Mouse (Mus musculus) CH12.LX (cell line): ENCODE data around the gene Mcur1. TPM values are rescaled to one million over a fixed set of nuclear protein-coding genes. Genes with fewer than 3 reads are reported as not detected.
A peak's percentile ranks its signal among the peaks of the same experiment; 100 is the strongest.

Experiments
- DNase-seq: peaks from one replicate; pipeline ENCODE4 v3.0.0-alpha.2; 2013; ENCODE audit errors: extremely low read depth
- H3K27ac ChIP-seq: 2 replicates; pipeline ENCODE4 v1.5.1; 2012; ENCODE audit warnings: low read depth, mild to moderate bottlenecking, control low read depth, moderate library complexity; ENCODE audit not compliant: insufficient read depth
- H3K27me3 ChIP-seq: replicated peaks from 2 replicates; pipeline ENCODE3; 2012; ENCODE audit warnings: inconsistent platforms
- H3K36me3 ChIP-seq, 2 experiments: replicated peaks in 1 of 2; 2 replicates each; pipeline versions ENCODE3 to v1.6.1; 2012; ENCODE audit warnings: inconsistent platforms in 1 of 2, low read length in 1 of 2, mild to moderate bottlenecking in 1 of 2, mixed read lengths in 1 of 2, moderate library complexity in 1 of 2; ENCODE audit not compliant: control insufficient read depth in 1 of 2, insufficient read depth in 1 of 2
- H3K4me1 ChIP-seq, 2 experiments: 2 replicates each; pipeline ENCODE4 v1.6.1; 2012; ENCODE audit warnings: inconsistent platforms in 1 of 2, moderate library complexity in 1 of 2; ENCODE audit not compliant: insufficient read depth in 2 of 2, control insufficient read depth in 1 of 2
- H3K4me2 ChIP-seq: 2 replicates; pipeline ENCODE4 v1.6.1; 2012; ENCODE audit warnings: low read depth, mild to moderate bottlenecking, control low read depth; ENCODE audit not compliant: poor library complexity, insufficient read depth, severe bottlenecking
- H3K4me3 ChIP-seq, 3 experiments: fragments of 150-350 bp in 1 of 3; sonication (generic) in 1 of 3; replicated peaks in 1 of 3; 2 replicates each; pipeline versions ENCODE3 to v1.5.1; 2011 to 2012; ENCODE audit warnings: low read depth in 2 of 3, low read length in 2 of 3, mild to moderate bottlenecking in 2 of 3, moderate library complexity in 2 of 3, control low read depth in 1 of 3, improper control_type of control experiment in 1 of 3, inconsistent platforms in 1 of 3, mixed read lengths in 1 of 3; ENCODE audit not compliant: poor library complexity in 1 of 3
- H3K79me2 ChIP-seq: replicated peaks from 2 replicates; pipeline ENCODE4 v1.6.1; 2012; ENCODE audit warnings: mild to moderate bottlenecking, moderate library complexity; ENCODE audit not compliant: control insufficient read depth, poor library complexity, insufficient read depth, severe bottlenecking; ENCODE audit errors: extremely low read depth
- H3K9ac ChIP-seq: 2 replicates; pipeline ENCODE4 v1.6.1; 2012; ENCODE audit warnings: low read depth, mild to moderate bottlenecking, control low read depth, moderate library complexity; ENCODE audit not compliant: insufficient read depth
- H3K9me3 ChIP-seq: replicated peaks from 2 replicates; pipeline ENCODE3; 2012; ENCODE audit warnings: low read length, inconsistent platforms, mixed read lengths
- BHLHE40 ChIP-seq: IDR thresholded peaks from 2 replicates; pipeline ENCODE4 v1.6.1; 2011; ENCODE audit warnings: mild to moderate bottlenecking, low read depth, low read length, improper control_type of control experiment
- CHD2 ChIP-seq: IDR thresholded peaks from 2 replicates; pipeline ENCODE4 v1.6.1; 2011; ENCODE audit warnings: low read length, improper control_type of control experiment
- CTCF ChIP-seq, 2 experiments: IDR thresholded peaks in 1 of 2; conservative IDR thresholded peaks in 1 of 2; 2 replicates each; pipeline ENCODE4 v1.5.1; 2011 to 2012; ENCODE audit warnings: low read depth in 2 of 2, low read length in 2 of 2, improper control_type of control experiment in 1 of 2, inconsistent platforms in 1 of 2, mild to moderate bottlenecking in 1 of 2, moderate library complexity in 1 of 2
- ELF1 ChIP-seq: IDR thresholded peaks from 2 replicates; pipeline ENCODE4 v1.6.1; 2014; ENCODE audit warnings: low read depth, mild to moderate bottlenecking, inconsistent platforms, low read length, improper control_type of control experiment
- EP300 ChIP-seq: IDR thresholded peaks from 2 replicates; pipeline ENCODE4 v1.6.1; 2011; ENCODE audit warnings: low read length, improper control_type of control experiment
- KAT2A ChIP-seq: IDR thresholded peaks from 2 replicates; pipeline ENCODE4 v1.6.1; 2012; ENCODE audit warnings: low read length, improper control_type of control experiment, inconsistent platforms; ENCODE audit not compliant: insufficient replicate concordance
- MAX ChIP-seq: IDR thresholded peaks from 2 replicates; pipeline ENCODE4 v1.6.1; 2011; ENCODE audit warnings: low read length, improper control_type of control experiment
- MEF2A ChIP-seq: IDR thresholded peaks from 2 replicates; pipeline ENCODE4 v1.6.1; 2014; ENCODE audit warnings: low read depth, mild to moderate bottlenecking, inconsistent platforms, low read length, improper control_type of control experiment, borderline replicate concordance
- NELFE ChIP-seq: IDR thresholded peaks from 2 replicates; pipeline ENCODE4 v1.6.1; 2011; ENCODE audit warnings: low read depth, low read length, improper control_type of control experiment
- NRF1 ChIP-seq: IDR thresholded peaks from 2 replicates; pipeline ENCODE4 v1.6.1; 2014; ENCODE audit warnings: low read depth, mild to moderate bottlenecking, inconsistent platforms, low read length, improper control_type of control experiment, moderate library complexity
- SIN3A ChIP-seq: IDR thresholded peaks from 2 replicates; pipeline ENCODE4 v1.6.1; 2012; ENCODE audit warnings: low read length, improper control_type of control experiment, inconsistent platforms
- TBP ChIP-seq: conservative IDR thresholded peaks from 2 replicates; pipeline ENCODE4 v1.6.1; 2011; ENCODE audit warnings: low read depth, low read length, improper control_type of control experiment
- TCF12 ChIP-seq: IDR thresholded peaks from 2 replicates; pipeline ENCODE4 v1.6.1; 2014; ENCODE audit warnings: low read depth, mild to moderate bottlenecking, inconsistent platforms, low read length, improper control_type of control experiment
- USF1 ChIP-seq: IDR thresholded peaks from 2 replicates; pipeline ENCODE4 v1.6.1; 2014; ENCODE audit warnings: low read depth, mild to moderate bottlenecking, inconsistent platforms, low read length, improper control_type of control experiment
- USF2 ChIP-seq: conservative IDR thresholded peaks from 2 replicates; pipeline ENCODE4 v1.6.1; 2011; ENCODE audit warnings: low read depth, low read length, improper control_type of control experiment
- ZKSCAN1 ChIP-seq: IDR thresholded peaks from 2 replicates; pipeline ENCODE4 v1.6.1; 2012; ENCODE audit warnings: low read depth, inconsistent platforms, low read length, improper control_type of control experiment, borderline replicate concordance
- ZMIZ1 ChIP-seq: IDR thresholded peaks from 2 replicates; pipeline ENCODE4 v1.6.1; 2012; ENCODE audit warnings: low read depth, mild to moderate bottlenecking, inconsistent platforms, low read length, improper control_type of control experiment
- ZNF384 ChIP-seq: IDR thresholded peaks from 2 replicates; pipeline ENCODE4 v1.6.1; 2012; ENCODE audit warnings: low read depth, low read length, improper control_type of control experiment, inconsistent platforms
- dilution Hi-C: fragments of 300-500 bp; cut with MboI; formaldehyde crosslinking; loops from 2 replicates; pipeline ENCODE4 v1.14.3; 2020; ENCODE audit warnings: low sequenced_read_pairs; ENCODE audit not compliant: extremely low pct_unique_long_range_greater_than_20kb, extremely low pct_ligation_motif_present
- in situ Hi-C: fragments of 300-500 bp; cut with MboI; formaldehyde crosslinking; loops from 3 replicates; pipeline ENCODE4 v1.14.3; 2019; ENCODE audit warnings: low sequenced_read_pairs, low pct_ligation_motif_present, low pct_unique_long_range_greater_than_20kb, mixed read lengths
- polyA plus RNA-seq: library from polyadenylated mRNA; unstranded; fragments of >175 nt; gene quantifications from 2 replicates; pipeline ENCODE4 v1.2.1, GENCODE M21; 2012; ENCODE audit warnings: low read depth; ENCODE audit not compliant: insufficient read length
- total RNA-seq, 2 experiments: library from RNA; depleted of rRNA; stranded (reverse); fragments of 300-350 nt in 1 of 2; fragments of >200 nt in 1 of 2; gene quantifications; 2 replicates each; pipeline ENCODE4 v1.2.3; 2012 to 2014

Mcur1 gene
- total and polyA plus RNA-seq, 3 experiments, result 4.7 to 12.5 (median 6.3) TPM

DNA sequence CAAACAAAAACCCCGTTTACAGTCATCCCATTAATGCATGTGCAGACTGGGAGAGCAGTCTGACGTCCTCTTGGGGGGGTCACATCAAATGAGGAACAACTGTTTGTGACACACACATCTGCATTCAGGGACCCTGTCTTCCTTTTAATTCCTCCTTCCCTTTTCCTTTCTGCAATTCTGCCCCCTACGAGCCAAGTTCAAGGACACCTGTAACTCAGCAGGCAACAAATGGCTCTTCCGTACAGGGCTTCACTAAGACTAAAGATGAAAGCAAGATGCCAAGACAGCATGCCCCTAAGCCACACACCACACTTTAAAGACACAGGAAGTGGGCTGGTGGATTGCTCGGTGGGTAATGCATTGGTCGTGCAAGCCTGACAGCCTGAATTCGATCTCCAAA lies 10.1 kb downstream of the Mcur1 start:
- H3K9ac ChIP-seq, result no peak overlapping the region
- no peak for TF ChIP-seq USF1
- TF ChIP-seq NRF1, result no peak
- TF ChIP-seq NELFE, result no peak
- TF ChIP-seq ELF1, result no peak
- no peak for TF ChIP-seq MEF2A
- TF ChIP-seq ZKSCAN1, result no peak
- TF ChIP-seq, all 38 proteins: peak for 0

DNA sequence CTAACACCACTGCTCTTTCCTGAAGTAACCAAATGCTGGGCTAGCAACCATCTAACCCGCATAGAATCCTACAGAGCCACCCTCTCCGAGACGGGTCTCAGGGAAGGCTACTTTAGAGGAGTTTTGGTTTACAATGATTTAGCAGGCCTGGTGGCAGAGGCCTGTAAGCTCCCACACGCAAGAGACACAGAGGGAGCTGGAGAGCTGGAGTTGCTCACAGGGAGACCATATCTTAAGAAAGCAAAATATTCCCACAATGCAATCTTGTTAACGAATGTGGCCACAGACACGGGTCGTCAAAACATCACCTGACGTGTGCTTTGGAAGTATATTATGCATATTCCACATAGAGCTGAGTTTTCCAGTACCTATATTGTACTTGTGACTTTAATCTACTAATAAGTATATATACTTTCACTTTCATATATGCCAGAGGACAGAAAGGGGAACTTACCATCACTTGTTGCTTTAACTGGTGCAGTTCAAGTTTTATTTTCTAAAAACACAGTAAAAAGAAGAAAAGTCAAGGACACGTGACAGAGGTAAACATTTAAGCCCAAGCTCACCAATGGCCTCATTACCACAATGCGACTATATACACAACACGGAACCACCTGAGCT lies 10.8 kb downstream of the Mcur1 start:
- Histone ChIP-seq H3K4me3 (no peak overlapping the region), H3K27ac (peak overlapping the region; percentile 41), H3K4me2 (peak overlapping the region; percentile 27; the same call in 1 of the 2 replicates), H3K9me3 (no peaks in the 10 kb centered on the region), H3K36me3 (peaks cover 12 to 53% of the 10 kb centered on the region in 2 experiments), H3K9ac (no peak overlapping the region), H3K4me1 (peaks cover 5 to 25% of the 10 kb centered on the region in 2 experiments; a peak in 3 of 4 replicates), H3K79me2 (no peaks in the 10 kb centered on the region)
- peak; percentile 28 for DNase-seq
- TF ChIP-seq ZNF384 (no peak), KAT2A (no peak), MEF2A (0 out of 2 replicates have a peak, but pooled peaks have one; percentile 1), TCF12 (no peak), TBP (no peak), MAX (no peak), SIN3A (no peak; the same call in 1 of the 2 replicates), BHLHE40 (peak; percentile 61), CHD2 (no peak), EP300 (peak; percentile 27; the same call in 1 of the 2 replicates), CTCF (conservative IDR thresholded peaks at IDR 0.05 in 1 of 2, IDR thresholded peaks at IDR 0.05 in 1 of 2; ENCODE audit: low read depth in 2 of 2, low read length in 2 of 2) (peak in 1 of 2 experiments; percentile 18; a peak in 1 of 4 replicates), ZMIZ1 (0 out of 2 replicates have a peak, but pooled peaks have one; percentile 13), ZKSCAN1 (no peak), USF2 (no peak)
- TF ChIP-seq, all 38 proteins: peak for 5
- in situ Hi-C loops, result no loop called here
- dilution Hi-C loops, result no loop called here
- no peaks in the 10 kb centered on the region for H3K27me3 ChIP-seq

More for the DNA sequence above, 10.1 kb downstream of the Mcur1 start:
- Histone ChIP-seq H3K36me3 (peaks cover 10 to 53% of the 10 kb centered on the region in 2 experiments), H3K27ac (no peak overlapping the region; the same call in 1 of the 2 replicates), H3K4me1 (peaks cover 5 to 25% of the 10 kb centered on the region in 2 experiments; a peak in 3 of 4 replicates), H3K4me2 (no peak overlapping the region), H3K27me3 (no peaks in the 10 kb centered on the region), H3K4me3 (no peak overlapping the region), H3K9me3 (no peaks in the 10 kb centered on the region), H3K79me2 (no peaks in the 10 kb centered on the region)
- in situ Hi-C loops (loop anchor here (25.0 kb wide), 1 partner anchor 363 kb away; no protein-coding TSS in a partner anchor), dilution Hi-C loops (no loop called here)
- DNase-seq, result no peak
